Mouse (Mus musculus): ENCODE results near the gene Ak8. TPM values are rescaled to one million over a fixed set of nuclear protein-coding genes. Genes with fewer than 3 reads are reported as not detected.

Gene Ak8
- total and polyA plus RNA-seq, 3 experiments, result 1.5 to 2.6 TPM; not detected in 1

- Histone ChIP-seq H3K4me1 (ENCODE audit: control insufficient read depth in 1 of 2, insufficient read depth in 2 of 2, low read length in 2 of 2) (0 out of 4 replicates have a peak, but pooled peaks cover 0 to 3% of the 10 kb centered on the region in 2 experiments), H3K36me3 (ENCODE audit: control insufficient read depth in 1 of 2, insufficient read depth in 2 of 2, low read length in 2 of 2) (no peaks in the 10 kb centered on the region; a peak in 1 of 4 replicates), H3K27ac (ENCODE audit: control insufficient read depth, low read depth, low read length) (no peak overlapping the region), H3K79me2 (ENCODE audit: control insufficient read depth, insufficient read depth, low read length, poor library complexity) (no peaks in the 10 kb centered on the region), H3K9me3 (replicated peaks; ENCODE audit: insufficient read depth, low read length) (no peaks in the 10 kb centered on the region), H3K9ac (ENCODE audit: control insufficient read depth, low read depth, low read length, poor library complexity, severe bottlenecking) (no peak overlapping the region), H3K27me3 (ENCODE audit: control insufficient read depth in 1 of 2, insufficient read depth in 2 of 2, low read length in 2 of 2) (no peaks in the 10 kb centered on the region), H3K4me3 (ENCODE audit: control insufficient read depth in 1 of 2, insufficient read depth in 1 of 2, low read depth in 2 of 2, low read length in 2 of 2) (no peak overlapping the region)
- TF ChIP-seq SMC3 (IDR thresholded peaks at IDR 0.05; ENCODE audit: low read depth, low read length), result no peak
- DNase-seq (ENCODE audit: low read depth, low spot score), result no peak
Observed at GRCm38 (mm10) chr2:28740159-28740558, 40.2 kb downstream of the Ak8 start.

GRCm38 (mm10) chr2:28742701-28743100 lies 42.7 kb downstream of the Ak8 start:
- H3K4me3 ChIP-seq (ENCODE audit: control insufficient read depth in 1 of 2, insufficient read depth in 1 of 2, low read depth in 2 of 2, low read length in 2 of 2), result no peak overlapping the region
- DNase-seq (ENCODE audit: low read depth, low spot score), result no peak
- H3K9ac ChIP-seq (ENCODE audit: control insufficient read depth, low read depth, low read length, poor library complexity, severe bottlenecking), result no peak overlapping the region
- no peaks in the 10 kb centered on the region for H3K79me2 ChIP-seq (ENCODE audit: control insufficient read depth, insufficient read depth, low read length, poor library complexity)
- H3K27ac ChIP-seq (ENCODE audit: control insufficient read depth, low read depth, low read length), result no peak overlapping the region
- TF ChIP-seq UBTF (IDR thresholded peaks at IDR 0.05; ENCODE audit: borderline replicate concordance, insufficient read depth, low read depth, low read length) (no peak), E2F4 (IDR thresholded peaks at IDR 0.05; ENCODE audit: borderline replicate concordance, low read depth, low read length) (no peak)
- no peaks in the 10 kb centered on the region for H3K27me3 ChIP-seq (ENCODE audit: control insufficient read depth in 1 of 2, insufficient read depth in 2 of 2, low read length in 2 of 2)
- H3K9me3 ChIP-seq (replicated peaks; ENCODE audit: insufficient read depth, low read length), result no peaks in the 10 kb centered on the region
- H3K4me1 ChIP-seq (ENCODE audit: control insufficient read depth in 1 of 2, insufficient read depth in 2 of 2, low read length in 2 of 2), result 0 out of 4 replicates have a peak, but pooled peaks cover 0 to 3% of the 10 kb centered on the region in 2 experiments
- H3K36me3 ChIP-seq (ENCODE audit: control insufficient read depth in 1 of 2, insufficient read depth in 2 of 2, low read length in 2 of 2), result no peaks in the 10 kb centered on the region; a peak in 1 of 4 replicates

- Histone ChIP-seq H3K36me3 (ENCODE audit: control insufficient read depth in 1 of 2, insufficient read depth in 2 of 2, low read length in 2 of 2) (no peaks in the 10 kb centered on the region; a peak in 1 of 4 replicates), H3K27me3 (ENCODE audit: control insufficient read depth in 1 of 2, insufficient read depth in 2 of 2, low read length in 2 of 2) (no peaks in the 10 kb centered on the region), H3K4me3 (ENCODE audit: control insufficient read depth in 1 of 2, insufficient read depth in 1 of 2, low read depth in 2 of 2, low read length in 2 of 2) (no peak overlapping the region), H3K27ac (ENCODE audit: control insufficient read depth, low read depth, low read length) (no peak overlapping the region), H3K9ac (ENCODE audit: control insufficient read depth, low read depth, low read length, poor library complexity, severe bottlenecking) (no peak overlapping the region), H3K9me3 (replicated peaks; ENCODE audit: insufficient read depth, low read length) (no peaks in the 10 kb centered on the region), H3K4me1 (ENCODE audit: control insufficient read depth in 1 of 2, insufficient read depth in 2 of 2, low read length in 2 of 2) (0 out of 4 replicates have a peak, but pooled peaks cover 0 to 3% of the 10 kb centered on the region in 2 experiments), H3K79me2 (ENCODE audit: control insufficient read depth, insufficient read depth, low read length, poor library complexity) (no peaks in the 10 kb centered on the region)
- no peak for DNase-seq (ENCODE audit: low read depth, low spot score)
- TF ChIP-seq RCOR1 (IDR thresholded peaks at IDR 0.05; ENCODE audit: low read depth, low read length) (no peak), ELF1 (IDR thresholded peaks at IDR 0.05; ENCODE audit: low read depth, low read length) (no peak), USF2 (IDR thresholded peaks at IDR 0.05; ENCODE audit: borderline replicate concordance in 1 of 2, insufficient read depth in 1 of 2, low read depth in 1 of 2, low read length in 2 of 2) (no peak), POLR2AphosphoS2 (IDR thresholded peaks at IDR 0.05; ENCODE audit: low read length) (no peak), MXI1 (IDR thresholded peaks at IDR 0.05; ENCODE audit: low read depth, low read length) (no peak), ZKSCAN1 (IDR thresholded peaks at IDR 0.05; ENCODE audit: low read depth, low read length) (no peak), ZC3H11A (IDR thresholded peaks at IDR 0.05; ENCODE audit: low read depth, low read length) (no peak), TAL1 (IDR thresholded peaks at IDR 0.05; ENCODE audit: low read length) (no peak), CHD2 (IDR thresholded peaks at IDR 0.05; ENCODE audit: low read length) (no peak), MYC (IDR thresholded peaks at IDR 0.05; ENCODE audit: low read depth, low read length) (no peak), TBP (IDR thresholded peaks at IDR 0.05; ENCODE audit: low read depth, low read length) (no peak)
Observed at GRCm38 (mm10) chr2:28746682-28747332, 46.8 kb downstream of the Ak8 start.
